Mouse (Mus musculus) brain, embryonic 18.5 days (tissue): ENCODE measurements around the gene Hormad2.

Experiments
- DNase-seq: peaks from one replicate; pipeline ENCODE4 v3.0.0-alpha.2; 2012; ENCODE audit warnings: low read depth, low spot score

Hormad2 gene

GRCm38 (mm10) chr11:4302363-4302913 lies 138.5 kb downstream of the Hormad2 start:
- DNase-seq, result no peak

DNA sequence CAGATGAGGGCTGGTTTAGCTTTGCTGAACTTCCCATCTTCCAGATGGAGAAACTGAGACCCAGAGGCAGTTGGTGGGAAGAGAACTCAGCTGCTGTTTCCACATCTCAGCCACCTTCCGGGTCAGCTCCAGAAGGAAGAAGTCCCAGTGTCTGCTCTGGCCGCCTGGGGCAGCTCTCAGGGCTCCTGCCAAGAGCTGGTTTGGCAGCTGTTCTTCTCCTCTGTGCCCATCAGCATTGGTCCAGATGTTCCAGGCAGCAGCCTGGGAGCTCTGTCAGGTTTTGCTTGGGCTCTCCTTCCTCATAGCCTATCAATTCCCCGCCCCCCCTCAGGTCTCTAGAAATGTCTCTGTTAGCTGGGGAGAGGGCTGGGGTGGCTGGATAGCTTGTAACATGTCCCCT lies 140.2 kb downstream of the Hormad2 start:
- no peak for DNase-seq

GRCm38 (mm10) chr11:4299735-4300474 lies 141.0 kb downstream of the Hormad2 start:
- DNase-seq, result no peak

- DNase-seq, result no peak
These were observed 141.7 kb downstream of the Hormad2 start for GRCm38 (mm10) chr11:4299191-4299590.

- no peak for DNase-seq
These were observed 142.3 kb downstream of the Hormad2 start for GRCm38 (mm10) chr11:4298615-4299014.

DNA sequence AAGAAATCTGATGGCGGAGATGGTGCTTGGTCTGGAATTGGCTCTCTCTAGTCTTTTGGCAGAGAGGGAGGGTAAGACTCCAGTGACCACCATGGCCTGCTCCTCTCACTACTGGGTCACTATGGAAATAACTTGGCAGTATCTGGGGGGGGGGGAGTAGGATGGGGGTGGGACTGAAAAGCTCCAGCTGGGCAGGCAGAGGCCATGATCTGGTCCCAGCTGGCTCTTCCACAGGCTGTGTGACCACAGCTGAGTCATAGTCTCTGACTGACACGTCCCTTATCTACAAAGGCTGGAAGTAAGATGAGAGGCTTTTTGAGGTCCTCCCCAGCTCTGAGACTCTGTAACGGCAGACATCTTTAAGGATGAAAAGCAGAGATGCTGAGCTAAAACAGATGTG lies 143.2 kb downstream of the Hormad2 start:
- no peak for DNase-seq

DNA sequence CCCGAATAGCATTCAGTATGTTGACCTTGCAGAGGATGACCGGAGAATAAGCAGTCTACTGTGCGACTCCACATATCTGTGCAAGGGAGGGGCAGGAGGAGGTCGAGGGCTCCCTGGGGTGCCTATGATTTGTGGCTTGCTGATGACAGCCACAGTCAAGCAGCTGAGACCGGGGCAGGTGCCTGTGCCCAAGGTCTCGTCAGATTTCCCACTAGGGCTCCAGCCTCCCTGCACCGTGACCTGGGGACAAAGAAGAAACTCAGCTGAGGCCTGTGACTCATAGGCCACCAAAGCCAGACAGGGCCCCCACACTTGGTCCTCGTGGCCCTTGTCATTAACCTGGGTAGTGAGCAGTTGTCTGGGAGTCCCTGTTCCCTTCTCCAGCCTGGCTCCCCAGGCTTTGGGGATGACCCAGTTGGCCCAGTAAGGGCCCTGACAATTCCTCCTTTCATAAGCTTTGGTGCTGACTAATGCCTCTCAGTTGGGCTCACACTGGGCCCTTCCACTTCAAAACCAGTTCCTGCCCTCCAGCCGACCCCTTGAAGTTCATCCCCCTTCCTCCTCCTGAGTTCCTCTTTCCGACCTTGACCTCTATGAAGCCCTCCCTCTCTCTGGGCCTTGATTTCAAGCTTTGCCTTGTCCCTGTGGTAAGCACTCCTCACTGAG lies 144.2 kb downstream of the Hormad2 start:
- DNase-seq, result no peak
